Comparison of ENCODE assay signal across 8 mouse cellular contexts in genomic region chr8:91069834-91070233, GRCm38 (mm10). TPM values are rescaled to one million over a fixed set of nuclear protein-coding genes. Genes with fewer than 3 reads are reported as not detected.
DNase-seq lines count a peak whose midpoint lies in the region; ATAC-seq and TF ChIP-seq lines count a peak whose summit lies in the region.

TSS of gene Rbl2 (plus strand) at chr8:91070057.

- H3K9me3 ChIP-seq in kidney, embryonic 14.5 days (ENCODE audit: control insufficient read depth, low read length) = no peaks in the 10 kb centered on the region
- no peaks in the 10 kb centered on the region for H3K9me3 ChIP-seq in limb, embryonic 15.5 days

- no peaks in the 10 kb centered on the region; the same call in 1 of the 2 replicates for H3K36me3 ChIP-seq in kidney, embryonic 14.5 days (ENCODE audit: control insufficient read depth, insufficient read depth, low read length)
- H3K36me3 ChIP-seq in limb, embryonic 15.5 days = peaks cover 9% of the 10 kb centered on the region

- DNase-seq in A20 (ENCODE audit: low read depth, low spot score) = peak; percentile 92
- peak; percentile 95 to 96 for DNase-seq in heart, adult 9 months (ENCODE audit: low spot score in 2 of 2)
- peak; percentile 75 to 89 for DNase-seq in monocyte, adult 2 months (ENCODE audit: low read depth in 1 of 2, low spot score in 2 of 2)
- DNase-seq in spleen, postnatal 36 days (ENCODE audit: low spot score in 2 of 2) = peak; percentile 93

- H3K9ac ChIP-seq in kidney, embryonic 14.5 days (ENCODE audit: low read depth, low read length) = peak within 1 kb of the TSS; percentile 78
- peak within 1 kb of the TSS; percentile 76 for H3K9ac ChIP-seq in limb, embryonic 15.5 days

- no peaks in the 10 kb centered on the region for H3K27me3 ChIP-seq in kidney, embryonic 14.5 days (ENCODE audit: control insufficient read depth, insufficient read depth, low read length)
- no peaks in the 10 kb centered on the region for H3K27me3 ChIP-seq in limb, embryonic 15.5 days

- TF ChIP-seq POLR2A in bone marrow macrophage, adult 2 months (IDR thresholded peaks at IDR 0.05; ENCODE audit: borderline replicate concordance, low read depth, low read length) = no peak
- TF ChIP-seq POLR2A in embryonic fibroblast, embryonic 13.5 days (IDR thresholded peaks at IDR 0.05; ENCODE audit: low read depth, low read length) = peak; percentile 56; the same call in 1 of the 2 replicates

- WGBS in kidney, embryonic 14.5 days = under 1% methylated on average over 25 of the region's 25 CpGs
- WGBS in limb, embryonic 15.5 days = under 1% methylated on average over 25 of the region's 25 CpGs

- peaks cover 16% of the 10 kb centered on the region for H3K4me1 ChIP-seq in bone marrow macrophage, adult 2 months (ENCODE audit: control insufficient read depth, insufficient read depth, low read length)
- H3K4me1 ChIP-seq in embryonic fibroblast, embryonic 13.5 days (ENCODE audit: control insufficient read depth, insufficient read depth, low read length) = 0 out of 2 replicates have a peak, but pooled peaks cover 2% of the 10 kb centered on the region
- peaks cover 7% of the 10 kb centered on the region; the same call in 1 of the 2 replicates for H3K4me1 ChIP-seq in kidney, embryonic 14.5 days (ENCODE audit: control insufficient read depth, insufficient read depth, low read length)
- peaks cover 11% of the 10 kb centered on the region for H3K4me1 ChIP-seq in limb, embryonic 15.5 days

- peak within 1 kb of the TSS; percentile 70 for H3K27ac ChIP-seq in bone marrow macrophage, adult 2 months (ENCODE audit: insufficient read depth, low read depth, low read length)
- H3K27ac ChIP-seq in embryonic fibroblast, embryonic 13.5 days (ENCODE audit: insufficient read depth, low read length) = no peak within 1 kb of the TSS
- peak within 1 kb of the TSS; percentile 73 for H3K27ac ChIP-seq in kidney, embryonic 14.5 days (ENCODE audit: low read depth, low read length)
- peak within 1 kb of the TSS; percentile 81 for H3K27ac ChIP-seq in limb, embryonic 15.5 days

- ATAC-seq in kidney, embryonic 14.5 days (ENCODE audit: low FRiP score, low TSS enrichment) = peak; percentile 95
- ATAC-seq in limb, embryonic 15.5 days (ENCODE audit: insufficient number of reproducible peaks, low FRiP score, low TSS enrichment, low read depth) = peak; percentile 92

- no peak for TF ChIP-seq CTCF in bone marrow macrophage, adult 2 months (IDR thresholded peaks at IDR 0.05; ENCODE audit: low read depth, low read length)
- no peak for TF ChIP-seq CTCF in embryonic fibroblast, embryonic 13.5 days (IDR thresholded peaks at IDR 0.05; ENCODE audit: borderline replicate concordance, insufficient read depth, low read length)

- H3K4me3 ChIP-seq in bone marrow macrophage, adult 2 months (ENCODE audit: insufficient read depth, low read length) = peak within 1 kb of the TSS; percentile 85
- H3K4me3 ChIP-seq in embryonic fibroblast, embryonic 13.5 days (ENCODE audit: insufficient read depth, low read length) = peak within 1 kb of the TSS; percentile 76
- peak within 1 kb of the TSS; percentile 91 for H3K4me3 ChIP-seq in kidney, embryonic 14.5 days (ENCODE audit: low read length)
- peak within 1 kb of the TSS; percentile 67 for H3K4me3 ChIP-seq in limb, embryonic 15.5 days

- peak within 1 kb of the TSS; percentile 55 for H3K4me2 ChIP-seq in kidney, embryonic 14.5 days (replicated peaks; ENCODE audit: low read depth, low read length)
- peak within 1 kb of the TSS; percentile 62 for H3K4me2 ChIP-seq in limb, embryonic 15.5 days

RNA-seq across cellular contexts. Expression of gene Rbl2, which starts in this region (rescaled TPM):
- polyA plus RNA-seq in bone marrow macrophage, adult 2 months (2012; ENCODE audit: insufficient read depth, insufficient read length, missing spikeins) = 51.3 and 54.7 TPM in 2 replicates
- 23.2 and 24.7 TPM in 2 replicates for polyA plus RNA-seq in embryonic fibroblast, embryonic 13.5 days (2011; ENCODE audit: insufficient read length, low read depth, missing spikeins)
- polyA plus RNA-seq in kidney, embryonic 14.5 days (2014; fragmentation: Nextera tagmentation; extraction: Ambion mirVana) = 12.8 and 21.3 TPM in 2 replicates
- 19.1 and 19.6 TPM in 2 replicates for polyA plus RNA-seq in limb, embryonic 15.5 days (2015; fragmentation: Nextera tagmentation; extraction: Ambion mirVana)
